Mouse (Mus musculus) lung, embryonic 14.5 days (tissue): ENCODE data around the gene 1700012A03Rik. TPM values are rescaled to one million over a fixed set of nuclear protein-coding genes. Genes with fewer than 3 reads are reported as not detected.

Experiments
- ATAC-seq: fragments of 200-750 bp; cut with Nextera tagmentation; 2 replicates; pipeline ENCODE4 v1.8.0; 2017; ENCODE audit warnings: mild to moderate bottlenecking, moderate TSS enrichment, moderate library complexity; ENCODE audit not compliant: insufficient read depth
- DNase-seq: peaks from one replicate; pipeline ENCODE4 v3.0.0-alpha.2; 2015
- H3K27ac ChIP-seq: fragments of 300-500 bp; sonication (generic); 2 replicates; pipeline ENCODE4 v1.5.1; 2014; ENCODE audit warnings: low read depth, mild to moderate bottlenecking, moderate library complexity
- H3K27me3 ChIP-seq: fragments of 300-500 bp; sonication (generic); 2 replicates; pipeline ENCODE4 v1.6.1; 2014; ENCODE audit warnings: low read length, control low read depth; ENCODE audit not compliant: insufficient read depth
- H3K36me3 ChIP-seq: fragments of 300-500 bp; sonication (generic); 2 replicates; pipeline ENCODE4 v1.6.1; 2014; ENCODE audit warnings: control low read depth; ENCODE audit not compliant: insufficient read depth
- H3K4me1 ChIP-seq: fragments of 300-500 bp; sonication (generic); 2 replicates; pipeline ENCODE4 v1.6.1; 2014; ENCODE audit warnings: antibody characterized with exemption, control low read depth; ENCODE audit not compliant: insufficient read depth
- H3K4me2 ChIP-seq: fragments of 300-500 bp; sonication (generic); 2 replicates; pipeline ENCODE4 v1.6.1; 2014; ENCODE audit warnings: mild to moderate bottlenecking
- H3K4me3 ChIP-seq: fragments of 300-500 bp; sonication (generic); 2 replicates; pipeline ENCODE4 v1.5.1; 2014; ENCODE audit warnings: low read depth, low read length
- H3K9ac ChIP-seq: fragments of 300-500 bp; sonication (generic); 2 replicates; pipeline ENCODE4 v1.6.1; 2014
- H3K9me3 ChIP-seq: fragments of 300-500 bp; sonication (generic); 2 replicates; pipeline ENCODE4 v1.6.1; 2016; ENCODE audit warnings: low read depth, low read length, control low read depth
- CTCF ChIP-seq: IDR thresholded peaks from 2 replicates; pipeline ENCODE4 v1.5.1; 2016; ENCODE audit warnings: antibody characterized with exemption, low read depth
- WGBS: fragments of 180-500 bp; shearing (Covaris S2); extraction: QIAGEN DNeasy Blood & Tissue Kit; methylation state at CpG from one replicate; pipeline ENCODE4 v1.1.7; 2014; 5-methylcytosine and 5-hydroxymethylcytosine counted together
- polyA plus RNA-seq: library from polyadenylated mRNA; unstranded; fragments of >200 nt; fragmentation: Nextera tagmentation; extraction: Ambion mirVana; gene quantifications from 2 replicates; pipeline ENCODE4 v1.2.1, GENCODE M21; 2014

Gene 1700012A03Rik
- polyA plus RNA-seq, 1 experiment from 2014 or later = not detected

DNA sequence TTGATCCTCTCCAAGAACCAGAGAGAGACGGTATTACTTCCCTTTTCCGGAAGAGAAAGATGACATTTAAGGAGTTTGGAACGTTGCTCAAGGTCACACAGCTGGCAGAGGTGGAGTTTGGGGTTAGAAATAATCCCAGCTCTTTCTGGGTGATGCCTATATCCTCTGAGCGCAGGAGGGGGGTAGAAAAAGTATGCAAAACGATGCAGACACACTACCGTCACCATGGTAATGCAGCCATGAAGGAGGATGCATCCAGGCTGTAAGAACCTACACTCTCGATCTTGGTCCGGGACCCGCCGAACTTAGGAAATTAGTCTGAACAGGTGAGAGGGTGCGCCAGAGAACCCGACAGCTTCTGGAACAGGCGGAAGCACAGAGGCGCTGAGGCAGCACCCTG lies 43.3 kb downstream of the 1700012A03Rik start:
- WGBS = 83% methylated on average over 12 of the region's 14 CpGs
- ATAC-seq = no peak
- Histone ChIP-seq H3K27me3 (no peaks in the 10 kb centered on the region), H3K4me2 (no peak overlapping the region), H3K4me3 (no peak overlapping the region), H3K9me3 (no peaks in the 10 kb centered on the region), H3K27ac (no peak overlapping the region), H3K4me1 (no peaks in the 10 kb centered on the region), H3K9ac (no peak overlapping the region), H3K36me3 (no peaks in the 10 kb centered on the region)
- DNase-seq = no peak
- TF ChIP-seq CTCF = no peak

DNA sequence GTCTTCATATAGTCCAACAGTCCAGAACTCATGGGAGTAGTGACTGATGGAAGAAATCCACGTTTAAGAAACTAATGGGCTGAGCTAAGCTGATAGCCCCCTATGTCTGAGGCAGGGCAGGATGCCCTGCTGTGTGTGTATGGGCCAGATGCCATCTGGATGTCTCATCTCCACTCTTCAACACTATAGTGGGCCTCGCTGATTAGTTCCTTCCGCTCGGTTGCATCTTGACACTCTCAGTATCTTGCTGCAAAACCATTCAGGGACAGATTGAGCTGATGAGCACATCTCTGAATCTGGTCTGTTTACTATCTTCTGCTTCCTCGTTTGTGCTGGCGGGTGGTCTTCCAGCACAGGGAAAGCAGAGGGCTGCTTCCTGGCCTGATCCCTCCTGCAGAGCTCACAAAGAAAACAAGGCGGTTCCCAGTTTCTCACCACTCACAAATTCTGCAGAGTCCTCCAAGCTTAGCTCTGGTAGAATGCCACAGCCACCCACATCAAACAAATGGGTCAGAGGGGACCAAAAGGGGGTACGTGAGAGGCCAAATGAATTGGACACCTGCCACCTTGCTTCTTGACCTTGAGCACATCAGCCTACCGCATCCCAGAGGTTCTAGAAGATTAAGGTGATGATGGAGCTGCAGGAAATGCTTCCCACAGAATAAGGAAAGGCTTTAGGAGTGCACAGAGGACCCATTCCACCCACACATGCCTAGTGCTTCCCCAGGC lies 55.7 kb downstream of the 1700012A03Rik start:
- no peak for TF ChIP-seq CTCF
- Histone ChIP-seq H3K4me2 (no peak overlapping the region), H3K9me3 (no peaks in the 10 kb centered on the region), H3K27ac (no peak overlapping the region), H3K9ac (no peak overlapping the region), H3K36me3 (no peaks in the 10 kb centered on the region), H3K4me1 (no peaks in the 10 kb centered on the region), H3K4me3 (no peak overlapping the region), H3K27me3 (no peaks in the 10 kb centered on the region)
- ATAC-seq = no peak
- 36% methylated on average over 9 of the region's 9 CpGs for WGBS
- peak; percentile 1 for DNase-seq
